Mouse (Mus musculus) MEL (cell line): ENCODE measurements around the gene Klhdc3. TPM values are rescaled to one million over a fixed set of nuclear protein-coding genes. Genes with fewer than 3 reads are reported as not detected.

ENCODE experiments used
- DNase-seq: peaks from one replicate; pipeline ENCODE4 v3.0.0; 2011; ENCODE audit warnings: low read depth, low spot score
- H3K27ac ChIP-seq: 2 replicates; pipeline ENCODE4 v1.5.1; 2012; ENCODE audit warnings: low read depth, mild to moderate bottlenecking, control low read depth, low read length, moderate library complexity; ENCODE audit not compliant: control insufficient read depth
- H3K27me3 ChIP-seq, 2 experiments: fragments of 150-350 bp in 1 of 2; sonication (generic) in 1 of 2; 2 replicates each; pipeline ENCODE4 v1.6.1; 2012; ENCODE audit warnings: low read length in 2 of 2, mild to moderate bottlenecking in 2 of 2, improper control_type of control experiment in 1 of 2, moderate library complexity in 1 of 2; ENCODE audit not compliant: insufficient read depth in 2 of 2, control insufficient read depth in 1 of 2
- H3K36me3 ChIP-seq, 2 experiments: 2 replicates each; pipeline ENCODE4 v1.6.1; 2012 to 2014; ENCODE audit warnings: low read length in 2 of 2, improper control_type of control experiment in 1 of 2, inconsistent platforms in 1 of 2, mild to moderate bottlenecking in 1 of 2; ENCODE audit not compliant: insufficient read depth in 2 of 2, control insufficient read depth in 1 of 2
- H3K4me1 ChIP-seq, 2 experiments: fragments of 150-350 bp in 1 of 2; sonication (generic) in 1 of 2; 2 replicates each; pipeline ENCODE4 v1.6.1; 2012; ENCODE audit warnings: low read length in 2 of 2, improper control_type of control experiment in 1 of 2, mild to moderate bottlenecking in 1 of 2; ENCODE audit not compliant: insufficient read depth in 2 of 2, control insufficient read depth in 1 of 2
- H3K4me3 ChIP-seq, 2 experiments: fragments of 150-350 bp in 1 of 2; sonication (generic) in 1 of 2; 2 replicates each; pipeline ENCODE4 v1.5.1; 2012; ENCODE audit warnings: low read depth in 2 of 2, low read length in 2 of 2, mild to moderate bottlenecking in 2 of 2, moderate library complexity in 2 of 2, control low read depth in 1 of 2, improper control_type of control experiment in 1 of 2; ENCODE audit not compliant: control insufficient read depth in 1 of 2, insufficient read depth in 1 of 2
- H3K79me2 ChIP-seq: 2 replicates; pipeline ENCODE4 v1.6.1; 2012; ENCODE audit warnings: mild to moderate bottlenecking, low read length, moderate library complexity; ENCODE audit not compliant: control insufficient read depth, poor library complexity, insufficient read depth
- H3K9ac ChIP-seq: 2 replicates; pipeline ENCODE4 v1.6.1; 2012; ENCODE audit warnings: low read depth, mild to moderate bottlenecking, control low read depth, low read length, moderate library complexity; ENCODE audit not compliant: control insufficient read depth, poor library complexity, severe bottlenecking
- H3K9me3 ChIP-seq: fragments of 150-350 bp; sonication (generic); replicated peaks from 2 replicates; pipeline ENCODE4 v1.6.1; 2012; ENCODE audit warnings: mild to moderate bottlenecking, low read length, improper control_type of control experiment, moderate library complexity; ENCODE audit not compliant: insufficient read depth
- BHLHE40 ChIP-seq: IDR thresholded peaks from 2 replicates; pipeline ENCODE4 v1.6.1; 2012; ENCODE audit warnings: low read depth, mild to moderate bottlenecking, inconsistent platforms, low read length, improper control_type of control experiment, borderline replicate concordance
- CHD1 ChIP-seq: IDR thresholded peaks from 2 replicates; pipeline ENCODE4 v1.6.1; 2012; ENCODE audit warnings: low read depth, mild to moderate bottlenecking, inconsistent platforms, low read length, improper control_type of control experiment
- CHD2 ChIP-seq: IDR thresholded peaks from 2 replicates; pipeline ENCODE4 v1.6.1; 2011; ENCODE audit warnings: low read length, improper control_type of control experiment
- E2F4 ChIP-seq: IDR thresholded peaks from 2 replicates; pipeline ENCODE4 v1.6.1; 2011; ENCODE audit warnings: low read depth, low read length, improper control_type of control experiment, borderline replicate concordance
- ELF1 ChIP-seq: IDR thresholded peaks from 2 replicates; pipeline ENCODE4 v1.6.1; 2014; ENCODE audit warnings: low read depth, mild to moderate bottlenecking, inconsistent platforms, low read length, improper control_type of control experiment, moderate library complexity
- ETS1 ChIP-seq: IDR thresholded peaks from 2 replicates; pipeline ENCODE4 v1.6.1; 2012; ENCODE audit warnings: low read depth, mild to moderate bottlenecking, inconsistent platforms, low read length, improper control_type of control experiment, moderate library complexity
- MAFK ChIP-seq: IDR thresholded peaks from 2 replicates; pipeline ENCODE4 v1.6.1; 2011; ENCODE audit warnings: low read depth, mild to moderate bottlenecking, low read length, improper control_type of control experiment, borderline replicate concordance
- MAX ChIP-seq: IDR thresholded peaks from 2 replicates; pipeline ENCODE4 v1.6.1; 2011; ENCODE audit warnings: low read length, improper control_type of control experiment
- MEF2A ChIP-seq: IDR thresholded peaks from 2 replicates; pipeline ENCODE4 v1.6.1; 2014; ENCODE audit warnings: low read depth, mild to moderate bottlenecking, inconsistent platforms, low read length, improper control_type of control experiment; ENCODE audit not compliant: poor library complexity, insufficient replicate concordance, severe bottlenecking; ENCODE audit errors: extremely low read depth
- MXI1 ChIP-seq: IDR thresholded peaks from 2 replicates; pipeline ENCODE4 v1.6.1; 2011; ENCODE audit warnings: mild to moderate bottlenecking, low read depth, low read length, improper control_type of control experiment
- MYC ChIP-seq: IDR thresholded peaks from 2 replicates; pipeline ENCODE4 v1.6.1; 2011; ENCODE audit warnings: low read depth, mild to moderate bottlenecking, low read length, improper control_type of control experiment, moderate library complexity
- NELFE ChIP-seq: IDR thresholded peaks from 2 replicates; pipeline ENCODE4 v1.6.1; 2011; ENCODE audit warnings: low read depth, low read length, improper control_type of control experiment
- POLR2A ChIP-seq, 2 experiments: IDR thresholded peaks; 2 replicates each; pipeline ENCODE4 v1.6.1; 2011 to 2012; ENCODE audit warnings: low read length in 2 of 2, mild to moderate bottlenecking in 2 of 2, control low read depth in 1 of 2, improper control_type of control experiment in 1 of 2, low read depth in 1 of 2, moderate library complexity in 1 of 2; ENCODE audit not compliant: control insufficient read depth in 1 of 2, insufficient read depth in 1 of 2, poor library complexity in 1 of 2
- RAD21 ChIP-seq: IDR thresholded peaks from 2 replicates; pipeline ENCODE4 v1.6.1; 2011; ENCODE audit warnings: mild to moderate bottlenecking, low read depth, low read length, improper control_type of control experiment
- RCOR1 ChIP-seq: IDR thresholded peaks from 2 replicates; pipeline ENCODE4 v1.6.1; 2012; ENCODE audit warnings: low read depth, mild to moderate bottlenecking, inconsistent platforms, low read length, improper control_type of control experiment
- SMC3 ChIP-seq: IDR thresholded peaks from 2 replicates; pipeline ENCODE4 v1.6.1; 2011; ENCODE audit warnings: low read depth, low read length, improper control_type of control experiment
- TCF12 ChIP-seq: IDR thresholded peaks from 2 replicates; pipeline ENCODE4 v1.6.1; 2014; ENCODE audit warnings: low read depth, mild to moderate bottlenecking, inconsistent platforms, low read length, improper control_type of control experiment, moderate library complexity
- UBTF ChIP-seq: IDR thresholded peaks from 2 replicates; pipeline ENCODE4 v1.6.1; 2012; ENCODE audit warnings: low read depth, mild to moderate bottlenecking, inconsistent platforms, low read length, improper control_type of control experiment, moderate library complexity, borderline replicate concordance; ENCODE audit not compliant: insufficient read depth
- USF1 ChIP-seq: IDR thresholded peaks from 2 replicates; pipeline ENCODE4 v1.6.1; 2014; ENCODE audit warnings: low read depth, mild to moderate bottlenecking, inconsistent platforms, low read length, improper control_type of control experiment, moderate library complexity
- ZKSCAN1 ChIP-seq: IDR thresholded peaks from 2 replicates; pipeline ENCODE4 v1.6.1; 2012; ENCODE audit warnings: low read depth, mild to moderate bottlenecking, inconsistent platforms, low read length, improper control_type of control experiment, moderate library complexity
- polyA plus RNA-seq, 2 experiments: library from polyadenylated mRNA; stranded (reverse) in 1 of 2; unstranded in 1 of 2; fragments of >175 nt in 1 of 2; fragments of >200 nt in 1 of 2; gene quantifications; 2 replicates each; pipeline versions ENCODE4 v1.2.1 to v1.2.4; 2012; ENCODE audit warnings: low replicate concordance in 2 of 2, low read depth in 1 of 2; ENCODE audit not compliant: insufficient read length in 2 of 2, insufficient read depth in 1 of 2, missing spikeins in 1 of 2
- total RNA-seq: library from RNA; depleted of rRNA; stranded (reverse); fragments of 300-350 nt; gene quantifications from 2 replicates; pipeline ENCODE4 v1.2.3, GENCODE M21; 2012

The Klhdc3 gene
- total and polyA plus RNA-seq, 3 experiments = 95.0 to 203 TPM; not detected in 1

DNA sequence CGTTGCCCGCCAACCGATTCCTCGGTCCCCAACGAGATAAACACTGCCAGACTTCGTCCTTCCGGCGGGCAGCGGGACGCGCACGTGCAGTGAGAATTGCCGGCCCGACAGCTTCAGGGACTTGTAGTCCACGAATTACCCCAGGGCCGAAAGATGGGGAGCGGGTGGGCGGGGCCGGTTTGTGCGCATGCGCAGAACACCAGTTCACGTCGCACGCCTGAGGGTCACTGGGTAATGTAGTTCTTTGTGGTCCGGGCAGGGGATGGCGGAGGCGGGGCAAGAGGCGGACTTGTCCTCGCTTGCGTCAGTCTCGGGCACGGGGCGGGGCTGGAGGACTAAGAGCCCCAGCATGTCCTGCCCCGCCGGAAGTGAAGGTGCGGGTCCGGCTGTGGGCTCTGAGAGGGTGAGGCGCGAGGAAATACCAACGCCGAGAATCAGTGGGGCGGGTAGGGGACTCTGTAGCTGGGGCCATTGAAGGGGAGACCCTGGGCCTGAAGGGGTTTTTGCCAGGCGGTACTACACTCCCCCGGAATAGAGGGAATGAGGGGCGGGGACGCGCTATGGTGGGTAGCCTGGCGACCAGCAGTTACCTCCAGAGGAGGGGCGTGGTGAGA is at the start of gene Klhdc3 (continued):
- peak; percentile 90 for TF ChIP-seq BHLHE40
- peak; percentile 55 for TF ChIP-seq USF1
- TF ChIP-seq MEF2A = no peak
- TF ChIP-seq, all 39 proteins: peak for 17

DNA sequence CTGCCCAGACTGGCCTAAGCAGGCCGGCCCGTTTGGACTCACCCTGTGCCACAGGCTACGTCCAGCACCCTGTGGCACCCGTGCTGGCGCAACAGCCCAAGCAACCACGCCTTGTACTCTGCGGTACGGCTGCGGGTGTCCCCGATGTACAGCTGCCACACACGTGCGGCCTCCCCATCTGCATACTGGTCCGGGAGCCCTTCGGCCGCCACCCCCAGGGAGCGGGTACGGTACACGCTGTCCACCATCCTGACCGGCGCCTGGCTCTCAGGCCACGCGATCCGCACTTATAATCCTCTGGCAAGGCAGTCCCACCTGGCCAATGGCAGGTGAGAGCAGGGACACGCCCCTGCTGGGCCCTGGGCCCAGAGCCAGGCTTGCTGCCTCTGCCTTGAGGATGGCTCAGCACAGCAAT is 48.2 kb upstream of the Klhdc3 start, which contains the start of gene Gnmt:
Gene Gnmt, minus strand, starts transcription at position 265 of the 415 bp plus-strand sequence.
- H3K4me1 ChIP-seq = no peaks in the 10 kb centered on the region
- H3K36me3 ChIP-seq = no peaks in the 10 kb centered on the region
- no peaks in the 10 kb centered on the region for H3K79me2 ChIP-seq
- H3K27me3 ChIP-seq = no peaks in the 10 kb centered on the region
- DNase-seq = no peak
- TF ChIP-seq NELFE (no peak), E2F4 (no peak), SMC3 (no peak), UBTF (no peak), ETS1 (no peak), MXI1 (no peak), ZKSCAN1 (no peak), POLR2A (IDR thresholded peaks at IDR 0.05; ENCODE audit: control insufficient read depth in 1 of 2, insufficient read depth in 1 of 2, low read depth in 1 of 2, low read length in 2 of 2, poor library complexity in 1 of 2) (0 out of 4 replicates have a peak, but pooled peaks of 1 of the 2 experiments have one; percentile 23)
- H3K4me3 ChIP-seq = no peak within 1 kb of the TSS
- H3K9me3 ChIP-seq = no peaks in the 10 kb centered on the region
- no peak within 1 kb of the TSS for H3K9ac ChIP-seq
- no peak within 1 kb of the TSS for H3K27ac ChIP-seq

DNA sequence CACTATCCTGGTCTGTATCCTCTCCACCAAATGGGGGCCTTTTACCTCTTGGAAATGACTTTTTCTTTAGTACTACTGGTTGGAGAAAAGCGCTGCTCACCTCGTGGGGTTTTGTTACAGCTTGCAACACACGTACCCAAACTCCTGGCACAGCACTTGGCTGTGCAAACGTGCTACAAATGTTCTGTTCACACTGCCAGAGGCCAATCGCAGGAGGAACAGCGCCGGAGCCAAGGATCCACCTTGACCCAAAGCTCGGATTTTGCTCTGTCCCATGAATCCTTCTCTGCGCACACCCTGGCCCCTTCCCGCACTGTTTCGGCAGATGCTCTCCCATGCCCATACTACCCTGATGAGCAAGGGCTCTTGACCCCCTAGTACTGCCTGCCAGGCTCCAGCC is 47.8 kb upstream of the Klhdc3 start:
- H3K4me3 ChIP-seq = no peak overlapping the region
- H3K27me3 ChIP-seq = no peaks in the 10 kb centered on the region
- H3K27ac ChIP-seq = no peak overlapping the region
- H3K79me2 ChIP-seq = no peaks in the 10 kb centered on the region
- no peaks in the 10 kb centered on the region for H3K4me1 ChIP-seq
- no peak for DNase-seq
- no peaks in the 10 kb centered on the region for H3K9me3 ChIP-seq
- H3K36me3 ChIP-seq = no peaks in the 10 kb centered on the region
- TF ChIP-seq USF1 (no peak), BHLHE40 (no peak), CHD2 (no peak), ELF1 (no peak), POLR2A (IDR thresholded peaks at IDR 0.05; ENCODE audit: control insufficient read depth in 1 of 2, insufficient read depth in 1 of 2, low read depth in 1 of 2, low read length in 2 of 2, poor library complexity in 1 of 2) (no peak), CHD1 (no peak), MAX (no peak), MAFK (no peak), RAD21 (no peak), TCF12 (no peak), MYC (no peak), MEF2A (no peak), NELFE (no peak), ZKSCAN1 (no peak), RCOR1 (no peak), E2F4 (no peak)
- no peak overlapping the region for H3K9ac ChIP-seq
